Mouse (Mus musculus) cerebellum, adult 18-20 months (tissue): ENCODE measurements at regions not wholly inside any gene's neighbourhood (a gene's known extent, or its start where the extent isn't known, plus 50 kb on each side); places are given as distances from the start of the nearest gene placed in this dataset.

Experiments
- DNase-seq, 2 experiments: peaks; one replicate each; pipeline ENCODE4 v3.0.0; 2021

DNA sequence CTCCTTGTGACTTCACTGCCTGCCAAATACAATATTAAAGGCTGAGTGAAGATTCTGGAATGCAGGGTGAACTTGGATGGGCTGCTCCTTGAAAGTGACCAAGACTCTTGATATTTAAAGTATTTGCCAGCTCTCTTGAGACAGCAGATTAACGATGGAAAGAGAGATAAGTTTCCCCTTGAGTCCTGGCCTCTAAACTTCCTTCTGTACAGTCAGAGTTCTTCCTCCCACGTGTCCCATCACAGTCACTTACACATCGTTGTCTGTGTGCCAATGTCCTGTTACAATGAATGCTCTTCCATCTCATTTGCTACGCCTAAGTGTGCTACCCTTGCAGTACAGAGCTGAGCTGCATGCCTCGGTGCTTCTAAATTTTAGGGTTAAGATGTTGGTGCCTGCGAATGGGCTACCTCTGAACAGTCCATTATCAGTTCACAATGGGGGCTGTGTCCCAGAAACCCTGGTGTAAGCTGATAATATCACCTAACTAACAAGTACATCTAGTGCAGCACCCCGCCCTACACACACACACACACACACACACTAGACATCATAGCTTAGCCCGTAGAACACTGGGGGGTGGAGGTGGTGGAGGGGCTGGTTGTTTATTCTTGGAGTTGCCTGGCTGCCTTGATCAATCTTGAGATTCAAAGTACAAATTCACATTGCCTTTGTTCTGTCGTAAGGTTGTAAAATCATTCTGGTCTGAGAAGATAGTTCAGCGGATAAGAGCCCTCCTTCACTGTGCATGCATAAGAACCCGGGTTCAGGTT is 207.9 kb upstream of the Pgrmc2 start:
- no peak for DNase-seq

- no peak for DNase-seq
These were observed 205.9 kb upstream of the Pgrmc2 start for GRCm38 (mm10) chr3:41288735-41289134.

GRCm38 (mm10) chr3:41288066-41288465 is 205.2 kb upstream of the Pgrmc2 start:
- DNase-seq: no peak

- DNase-seq: no peak
These were observed 202.5 kb upstream of the Pgrmc2 start for GRCm38 (mm10) chr3:41285336-41285735.

GRCm38 (mm10) chr3:41284897-41285296 is 202.1 kb upstream of the Pgrmc2 start:
- DNase-seq: no peak

DNA sequence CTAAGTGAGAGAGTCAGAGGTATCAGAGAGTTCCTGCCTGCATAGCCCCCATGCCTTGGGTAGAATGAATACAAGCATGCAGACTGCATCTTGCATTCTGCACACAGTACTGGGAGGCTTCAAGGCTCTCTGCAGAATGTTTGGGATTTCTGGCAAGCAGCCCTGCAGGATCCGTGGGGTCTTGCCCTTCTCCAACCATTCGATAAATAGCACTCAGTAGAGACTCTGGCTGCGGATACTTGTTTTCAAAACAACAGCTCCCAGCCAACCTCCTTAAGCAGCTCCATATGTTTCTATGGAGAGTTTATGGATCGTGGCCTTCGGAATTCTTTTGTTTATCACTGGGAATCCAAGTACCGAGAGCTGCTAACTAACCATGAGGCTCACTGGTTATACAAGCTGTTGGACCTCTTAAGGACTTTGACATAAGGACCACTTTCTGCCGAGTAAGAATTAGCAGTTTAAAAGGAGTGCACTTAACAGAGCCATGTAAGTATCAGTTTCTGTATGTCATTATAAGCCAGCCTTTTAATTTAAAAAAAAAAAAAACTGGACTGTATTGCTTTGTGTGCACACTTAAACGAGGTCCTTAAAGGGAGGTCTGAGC is 199.7 kb upstream of the Pgrmc2 start:
- no peak for DNase-seq

DNA sequence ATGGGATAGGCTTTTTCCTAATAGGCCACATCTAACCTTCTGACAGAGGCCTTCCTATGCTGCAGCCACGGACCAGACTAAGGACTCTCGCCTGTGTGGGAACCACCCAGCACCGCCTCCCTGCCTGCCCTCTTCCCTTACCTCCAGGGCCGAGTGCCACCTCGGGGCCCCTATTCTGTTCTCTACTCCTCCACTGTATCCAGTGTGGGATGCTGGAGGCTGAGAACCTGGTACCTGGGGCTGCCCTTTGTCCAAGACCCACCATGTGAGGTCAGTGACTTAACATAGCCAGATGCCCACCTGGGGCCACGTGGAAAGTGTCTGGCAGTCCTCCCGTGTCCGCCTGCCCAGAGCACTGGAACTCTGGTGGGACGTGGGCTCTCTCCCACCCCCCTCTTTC is 193.2 kb upstream of the Pgrmc2 start:
- DNase-seq: no peak

DNA sequence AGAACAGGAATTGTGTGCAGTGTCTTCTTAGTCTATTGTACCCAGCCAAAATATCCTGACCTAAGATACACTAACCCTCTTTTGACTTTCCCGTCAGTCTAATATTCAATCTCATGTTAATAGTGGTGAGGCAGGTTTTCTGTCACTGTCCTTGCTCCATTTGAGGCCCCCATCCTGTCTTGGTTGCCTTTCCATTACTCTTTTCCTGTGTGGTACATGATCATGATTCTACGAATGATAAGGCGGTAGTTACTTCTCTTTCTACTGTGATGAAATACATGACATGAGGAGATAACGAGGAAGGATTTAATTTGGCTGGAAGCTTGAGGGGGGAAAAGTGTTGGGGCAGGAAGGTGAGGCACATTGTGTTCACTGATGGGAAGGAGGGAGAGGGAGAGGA is 185.7 kb upstream of the Pgrmc2 start:
- DNase-seq: no peak

DNA sequence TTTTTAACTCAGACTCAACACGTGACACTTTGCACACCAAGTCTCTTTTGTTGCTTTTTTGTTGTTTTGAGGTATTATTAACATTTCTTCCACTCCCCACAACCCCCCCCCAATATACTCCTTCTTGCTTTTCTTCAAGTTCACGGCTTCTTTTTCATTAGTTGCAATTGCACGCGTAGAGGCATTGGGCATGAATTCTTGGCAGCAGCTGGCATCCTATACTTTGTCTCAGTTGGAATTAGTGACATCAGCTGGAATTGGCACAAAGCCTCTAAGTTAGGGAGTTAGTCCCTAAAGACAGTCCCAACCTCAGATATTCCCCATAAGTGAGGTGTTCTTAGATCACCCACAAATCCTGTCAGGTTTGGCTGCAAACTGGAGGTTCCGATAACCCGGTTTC is 183.4 kb upstream of the Pgrmc2 start:
- DNase-seq: no peak

GRCm38 (mm10) chr3:41265399-41265798 is 182.6 kb upstream of the Pgrmc2 start:
- no peak for DNase-seq

GRCm38 (mm10) chr3:41258291-41258690 is 175.4 kb upstream of the Pgrmc2 start:
- DNase-seq: no peak

DNA sequence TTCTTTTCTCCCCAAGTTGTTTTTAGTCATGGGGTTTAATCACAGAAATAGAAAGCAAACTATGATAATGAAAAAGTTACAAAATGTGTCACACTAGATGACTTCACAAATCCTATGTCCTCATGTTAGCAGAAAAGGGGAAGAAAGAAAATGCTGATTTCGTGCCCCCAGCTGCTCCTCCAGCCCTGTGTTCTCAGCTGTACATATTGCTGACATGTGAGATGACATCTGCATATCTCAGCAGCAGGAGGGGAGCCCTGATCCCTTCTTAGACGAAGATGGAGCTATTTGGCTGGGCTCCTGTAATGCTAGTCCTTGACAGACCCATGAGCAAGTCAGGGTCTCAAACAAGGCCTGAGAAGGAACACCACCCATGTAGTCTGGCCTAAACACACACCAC is 162.1 kb upstream of the Pgrmc2 start:
- no peak for DNase-seq

DNA sequence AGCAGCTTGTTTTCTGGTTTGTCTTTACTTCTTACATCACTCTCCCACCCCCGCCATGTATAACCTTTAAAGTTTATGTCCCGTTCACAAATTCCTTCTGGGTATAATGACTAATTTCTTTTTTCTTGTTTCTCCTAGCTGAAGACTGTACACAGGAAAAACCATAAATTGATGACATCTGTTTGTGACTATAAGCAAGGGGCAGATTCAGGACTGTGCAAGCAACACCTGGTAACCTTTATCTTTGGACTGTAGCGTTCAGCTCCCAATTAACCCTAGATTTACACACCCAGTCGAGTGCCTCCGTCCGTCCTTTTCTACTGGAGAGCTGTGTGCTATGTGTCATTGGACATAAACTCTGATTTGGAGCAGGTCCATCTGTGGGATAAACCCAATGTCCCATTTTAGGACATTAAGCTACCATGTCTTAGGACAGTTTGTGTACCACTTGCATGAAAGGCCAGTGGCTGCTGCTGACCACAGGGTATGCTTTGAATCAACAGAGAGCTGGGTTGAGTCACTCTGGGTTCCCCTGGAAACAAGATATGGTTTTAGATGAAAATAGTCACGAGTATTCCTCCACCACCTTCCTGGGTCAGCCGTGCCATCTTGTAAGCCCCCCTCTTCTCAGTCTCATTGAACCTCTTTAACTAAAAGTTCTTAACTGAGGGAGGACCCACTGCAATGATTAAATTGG is 159.2 kb upstream of the Pgrmc2 start:
- DNase-seq: no peak

DNA sequence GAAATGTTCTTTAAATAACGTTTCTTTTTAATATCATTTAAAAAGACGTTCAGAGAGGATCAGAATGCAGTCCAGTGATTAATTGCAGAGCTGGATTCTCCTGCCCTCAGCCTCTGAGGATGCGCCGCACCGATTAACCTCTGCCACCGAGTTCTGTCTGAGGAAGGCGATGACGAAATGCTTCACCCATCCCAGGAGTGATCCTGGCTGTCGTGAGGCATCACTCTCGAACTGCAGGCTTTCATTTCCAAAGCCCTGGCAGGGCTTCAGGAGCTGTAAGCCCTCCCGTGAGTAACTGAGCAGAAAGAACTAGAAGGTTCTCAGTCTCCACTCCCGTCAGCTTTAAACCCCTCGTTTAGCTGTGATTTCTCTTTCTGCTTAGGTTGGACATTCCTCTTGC is 157.0 kb upstream of the Pgrmc2 start:
- DNase-seq: no peak

- no peak for DNase-seq
These were observed 156.4 kb upstream of the Pgrmc2 start for GRCm38 (mm10) chr3:41239246-41239645.

DNA sequence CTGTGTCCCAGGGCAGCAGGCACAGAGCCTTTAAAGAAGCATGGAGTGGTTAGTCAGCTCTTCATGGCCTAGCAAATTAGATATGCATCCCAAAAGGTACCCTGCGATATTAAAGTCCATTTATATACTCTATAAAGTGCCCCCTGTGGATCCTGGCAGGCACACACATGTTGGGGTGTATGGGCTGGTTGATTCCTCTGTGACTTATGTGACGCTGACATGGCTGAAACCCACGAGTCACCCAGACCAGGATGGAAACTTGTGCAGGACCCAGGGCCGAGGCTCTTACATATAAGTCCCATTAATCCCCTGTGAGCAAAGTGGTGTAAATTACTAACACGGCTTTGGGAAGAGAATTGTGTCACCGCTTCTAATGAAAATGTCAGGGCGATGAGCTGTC is 155.2 kb upstream of the Pgrmc2 start:
- DNase-seq: no peak

DNA sequence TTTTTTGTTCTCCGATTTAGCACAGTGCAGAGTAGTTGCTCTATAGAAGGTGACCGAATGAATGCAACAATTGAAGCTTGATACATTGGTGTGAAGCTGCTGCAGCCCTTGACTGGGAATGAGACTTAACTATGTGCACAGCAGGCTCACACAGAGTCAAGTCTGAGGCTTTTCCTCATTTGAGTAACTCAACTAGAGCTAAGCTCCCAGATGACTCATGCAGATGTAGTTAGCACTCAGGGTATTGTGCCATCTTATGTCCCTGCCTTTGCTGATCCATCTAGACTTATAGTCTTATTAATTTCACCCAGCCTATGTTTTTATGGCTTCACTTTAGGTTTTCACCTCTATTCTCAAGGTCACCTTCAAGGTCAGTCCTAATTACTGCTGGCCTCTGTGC is 152.8 kb upstream of the Pgrmc2 start:
- no peak for DNase-seq

DNA sequence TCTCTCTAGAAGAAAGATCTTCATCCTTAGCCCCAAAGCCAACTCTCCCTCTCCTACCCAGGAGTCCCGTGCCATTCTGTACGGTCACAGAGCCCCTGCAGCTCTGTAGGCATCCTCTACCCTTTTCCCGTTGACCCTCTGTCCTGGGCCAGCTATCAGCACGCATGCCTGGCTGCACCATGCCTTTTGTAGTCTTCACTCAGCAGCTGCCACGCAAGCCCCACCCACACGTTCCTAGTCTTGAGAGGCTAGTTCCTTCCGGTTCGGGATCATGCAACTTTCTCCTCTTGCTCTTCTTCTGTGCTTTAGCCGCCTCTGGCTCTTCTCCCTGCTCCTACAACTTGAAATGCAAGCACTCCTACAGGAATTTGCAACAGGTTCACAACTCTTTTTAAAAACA is 152.1 kb upstream of the Pgrmc2 start:
- DNase-seq: no peak

GRCm38 (mm10) chr3:41234191-41234590 is 151.3 kb upstream of the Pgrmc2 start:
- no peak for DNase-seq

DNA sequence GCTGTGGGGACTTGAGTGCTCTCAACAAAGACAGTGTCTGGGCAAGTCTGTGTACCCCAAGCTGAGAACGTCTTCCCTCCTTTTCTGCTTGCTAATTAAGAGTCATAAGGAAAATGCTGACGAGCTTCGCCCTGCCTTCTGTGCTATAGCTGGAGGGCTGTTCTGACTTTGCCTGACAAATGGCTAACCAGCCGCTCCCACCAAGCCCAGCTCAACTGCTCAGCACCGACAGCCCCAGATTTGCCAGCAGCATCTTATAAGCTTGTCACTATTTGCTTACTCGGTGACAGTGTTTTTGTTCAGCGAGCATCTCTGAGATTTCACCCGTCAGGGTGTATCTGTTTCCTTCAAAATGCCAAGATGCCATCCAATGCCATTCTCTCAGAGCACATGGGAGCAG is 150.6 kb upstream of the Pgrmc2 start:
- no peak for DNase-seq

- DNase-seq: peak; percentile 85 to 89
These were observed 148.1 kb upstream of the Pgrmc2 start for GRCm38 (mm10) chr3:41230961-41231377.

DNA sequence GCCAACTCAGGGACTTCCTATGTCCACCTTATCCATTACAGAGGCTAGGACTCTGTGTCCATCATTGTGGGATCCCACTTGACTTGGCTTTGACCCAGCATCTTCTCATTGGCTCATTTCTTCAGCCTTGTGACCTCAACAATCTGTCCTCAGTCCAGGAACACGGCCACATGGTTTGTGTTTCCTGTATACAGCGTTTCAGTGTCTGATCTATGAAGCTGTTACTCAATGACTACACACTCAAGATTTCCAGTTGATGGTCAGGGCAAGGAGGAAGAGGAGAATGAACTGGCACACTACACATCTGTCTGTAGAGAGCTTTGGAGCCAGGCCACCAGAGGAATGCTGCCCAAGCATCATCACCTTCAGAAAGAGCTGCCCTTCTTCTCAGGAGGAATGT is 146.6 kb upstream of the Pgrmc2 start:
- DNase-seq: no peak

- DNase-seq: peak; percentile 47 to 67
These were observed 145.7 kb upstream of the Pgrmc2 start for GRCm38 (mm10) chr3:41228536-41228935.

- DNase-seq: no peak
These were observed 137.9 kb upstream of the Pgrmc2 start for GRCm38 (mm10) chr3:41220746-41221145.
